Mouse (Mus musculus) lung, adult 2 months (tissue): Measurements from ENCODE around the gene Glp2r.

Source experiments
- CTCF ChIP-seq: fragments of 200-500 bp; IDR thresholded peaks from 2 replicates; pipeline ENCODE4 v1.5.1; 2011; ENCODE audit warnings: mild to moderate bottlenecking, low read length, control low read depth; ENCODE audit not compliant: insufficient read depth
- POLR2A ChIP-seq: fragments of 200-500 bp; IDR thresholded peaks from 2 replicates; pipeline ENCODE4 v1.6.1; 2011; ENCODE audit warnings: low read depth, mild to moderate bottlenecking, control low read depth, low read length, borderline replicate concordance; ENCODE audit errors: extremely low read depth

DNA sequence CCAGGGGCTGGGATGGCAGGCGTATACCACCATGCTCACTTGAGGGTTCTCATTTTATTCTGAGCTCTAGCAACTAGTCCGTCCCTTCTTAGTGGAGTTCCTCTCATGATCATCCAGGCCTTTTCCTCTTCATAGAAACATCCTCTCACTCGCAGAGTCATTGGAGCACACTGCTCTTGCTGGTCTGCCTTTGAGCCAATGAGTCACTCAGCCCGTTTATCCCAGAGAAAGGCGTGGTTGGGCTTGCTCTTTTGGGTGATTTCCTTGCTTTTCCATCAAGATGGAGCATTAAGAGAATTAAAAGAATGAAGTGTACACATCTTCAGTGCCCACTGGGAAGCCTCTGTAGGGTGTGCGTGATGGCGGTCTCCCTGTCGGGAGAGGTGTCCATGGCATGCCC lies 109.5 kb downstream of the Glp2r start:
- TF ChIP-seq CTCF (no peak), POLR2A (no peak)
